Mouse (Mus musculus): ENCODE measurements at regions not wholly inside any gene's neighbourhood (a gene's known extent, or its start where the extent isn't known, plus 50 kb on each side); places are given as distances from the start of the nearest gene placed in this dataset.

DNA sequence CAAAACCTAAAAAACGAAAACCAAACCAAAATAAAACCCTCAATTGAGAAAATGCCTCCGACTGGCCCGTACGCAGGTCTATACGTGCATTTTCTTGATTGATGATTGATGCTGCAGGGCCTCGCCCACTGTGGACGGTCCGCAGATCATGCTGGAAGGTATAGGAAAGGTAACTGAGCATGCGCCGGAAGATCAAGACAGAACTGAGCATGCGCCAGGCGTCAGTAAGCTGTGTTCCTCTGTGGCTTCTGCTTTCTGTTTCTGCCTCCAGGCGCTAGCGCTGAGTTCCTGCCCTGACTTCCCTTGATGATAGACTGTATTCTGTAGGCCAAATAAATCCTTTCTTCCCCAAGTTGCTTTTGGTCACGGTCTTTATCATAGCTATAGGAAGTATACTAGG is 264.6 kb upstream of the Kazn start:
- no peak for TF ChIP-seq USF1 (IDR thresholded peaks at IDR 0.05; ENCODE audit: low read depth, low read length)
- TF ChIP-seq TCF12 (IDR thresholded peaks at IDR 0.05; ENCODE audit: low read depth, low read length) = no peak
- no peak for TF ChIP-seq ZMIZ1 (IDR thresholded peaks at IDR 0.05; ENCODE audit: low read depth, low read length)
- TF ChIP-seq TBP (conservative IDR thresholded peaks at IDR 0.05; ENCODE audit: low read depth, low read length) = no peak
- TF ChIP-seq SMC3 (IDR thresholded peaks at IDR 0.05; ENCODE audit: low read depth, low read length) = no peak
- TF ChIP-seq CHD1 (IDR thresholded peaks at IDR 0.05; ENCODE audit: low read depth, low read length) = no peak
- TF ChIP-seq ZKSCAN1 (IDR thresholded peaks at IDR 0.05; ENCODE audit: borderline replicate concordance, low read depth, low read length) = no peak
- TF ChIP-seq JUN (IDR thresholded peaks at IDR 0.05; ENCODE audit: insufficient read depth, low read depth, low read length) = no peak
- no peak for TF ChIP-seq E2F4 (IDR thresholded peaks at IDR 0.05; ENCODE audit: insufficient replicate concordance, low read depth, low read length)
- TF ChIP-seq MXI1 (IDR thresholded peaks at IDR 0.05; ENCODE audit: low read depth, low read length) = no peak
- no peak for TF ChIP-seq MAX (IDR thresholded peaks at IDR 0.05; ENCODE audit: low read length)
- no peak for TF ChIP-seq EP300 (IDR thresholded peaks at IDR 0.05; ENCODE audit: low read length)
- TF ChIP-seq NELFE (IDR thresholded peaks at IDR 0.05; ENCODE audit: low read depth, low read length) = no peak
- TF ChIP-seq POLR2A (IDR thresholded peaks at IDR 0.05; ENCODE audit: low read depth, low read length) = no peak
- no peak for TF ChIP-seq NRF1 (IDR thresholded peaks at IDR 0.05; ENCODE audit: low read depth, low read length)
- no peak for TF ChIP-seq BHLHE40 (IDR thresholded peaks at IDR 0.05; ENCODE audit: low read depth, low read length)
- no peak for TF ChIP-seq ETS1 (conservative IDR thresholded peaks at IDR 0.05; ENCODE audit: low read depth, low read length)
- DNase-seq (ENCODE audit: extremely low read depth) = no peak
- H3K9me3 ChIP-seq (replicated peaks; ENCODE audit: low read length) = peaks cover 75% of the 10 kb centered on the region

DNA sequence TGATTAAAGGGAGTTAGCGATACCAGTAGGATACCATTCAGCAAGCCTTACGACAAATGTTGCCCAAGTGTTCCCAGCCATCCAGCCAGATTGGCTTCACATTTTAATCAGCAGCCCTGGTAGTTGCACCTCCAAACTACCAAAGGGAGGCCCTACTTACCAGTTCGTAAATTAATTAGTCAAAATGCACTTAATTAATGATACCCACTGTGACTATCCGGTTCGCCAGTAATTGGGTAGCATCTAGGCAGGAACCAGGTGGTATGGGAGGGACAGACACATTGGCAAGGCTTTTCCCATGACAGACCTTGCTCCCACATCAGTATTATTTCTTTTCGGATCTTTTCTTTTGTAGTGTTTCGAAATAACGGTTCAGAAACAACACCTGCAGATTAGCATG is 262.0 kb upstream of the Kazn start:
- H3K36me3 ChIP-seq (replicated peaks in 1 of 2; ENCODE audit: control insufficient read depth in 1 of 2, insufficient read depth in 1 of 2, low read length in 1 of 2) = no peaks in the 10 kb centered on the region
- in situ Hi-C loops (cut with MboI; ENCODE audit: low pct_ligation_motif_present, low pct_unique_long_range_greater_than_20kb, low sequenced_read_pairs) = no loop called here
- no peak for DNase-seq (ENCODE audit: extremely low read depth)
- H3K4me1 ChIP-seq (ENCODE audit: control insufficient read depth in 1 of 2, insufficient read depth in 2 of 2) = no peaks in the 10 kb centered on the region
- no peak overlapping the region for H3K9ac ChIP-seq (ENCODE audit: insufficient read depth, low read depth)
- no peak overlapping the region for H3K4me3 ChIP-seq (replicated peaks in 1 of 3; ENCODE audit: low read depth in 2 of 3, low read length in 2 of 3, poor library complexity in 1 of 3)
- H3K79me2 ChIP-seq (replicated peaks; ENCODE audit: control insufficient read depth, extremely low read depth, insufficient read depth, poor library complexity, severe bottlenecking) = no peaks in the 10 kb centered on the region
- H3K27me3 ChIP-seq (replicated peaks) = no peaks in the 10 kb centered on the region
- TF ChIP-seq E2F4 (IDR thresholded peaks at IDR 0.05; ENCODE audit: insufficient replicate concordance, low read depth, low read length) (no peak), CHD2 (IDR thresholded peaks at IDR 0.05; ENCODE audit: low read length) (no peak), POLR2AphosphoS2 (IDR thresholded peaks at IDR 0.05; ENCODE audit: low read depth, low read length) (no peak), ZNF384 (IDR thresholded peaks at IDR 0.05; ENCODE audit: low read depth, low read length) (no peak), USF2 (conservative IDR thresholded peaks at IDR 0.05; ENCODE audit: low read depth, low read length) (no peak)
- H3K27ac ChIP-seq (ENCODE audit: insufficient read depth, low read depth) = no peak overlapping the region
- no peak overlapping the region for H3K4me2 ChIP-seq (ENCODE audit: insufficient read depth, low read depth, poor library complexity, severe bottlenecking)
- H3K9me3 ChIP-seq (replicated peaks; ENCODE audit: low read length) = peaks cover 80% of the 10 kb centered on the region
- dilution Hi-C loops (cut with MboI; ENCODE audit: extremely low pct_ligation_motif_present, extremely low pct_unique_long_range_greater_than_20kb, low sequenced_read_pairs) = no loop called here

More for the DNA sequence above, 264.6 kb upstream of the Kazn start:
- in situ Hi-C loops (cut with MboI; ENCODE audit: low pct_ligation_motif_present, low pct_unique_long_range_greater_than_20kb, low sequenced_read_pairs) = no loop called here
- Histone ChIP-seq H3K4me1 (ENCODE audit: control insufficient read depth in 1 of 2, insufficient read depth in 2 of 2) (no peaks in the 10 kb centered on the region), H3K4me2 (ENCODE audit: insufficient read depth, low read depth, poor library complexity, severe bottlenecking) (no peak overlapping the region), H3K27me3 (replicated peaks) (no peaks in the 10 kb centered on the region), H3K9ac (ENCODE audit: insufficient read depth, low read depth) (no peak overlapping the region), H3K27ac (ENCODE audit: insufficient read depth, low read depth) (no peak overlapping the region), H3K79me2 (replicated peaks; ENCODE audit: control insufficient read depth, extremely low read depth, insufficient read depth, poor library complexity, severe bottlenecking) (no peaks in the 10 kb centered on the region), H3K4me3 (replicated peaks in 1 of 3; ENCODE audit: low read depth in 2 of 3, low read length in 2 of 3, poor library complexity in 1 of 3) (no peak overlapping the region), H3K36me3 (replicated peaks in 1 of 2; ENCODE audit: control insufficient read depth in 1 of 2, insufficient read depth in 1 of 2, low read length in 1 of 2) (no peaks in the 10 kb centered on the region)
- dilution Hi-C loops (cut with MboI; ENCODE audit: extremely low pct_ligation_motif_present, extremely low pct_unique_long_range_greater_than_20kb, low sequenced_read_pairs) = no loop called here

Measured in CH12.LX (cell line).